Mouse (Mus musculus) heart, postnatal 0 days (tissue): ENCODE data around the gene Fubp1.

ENCODE experiments used
- CTCF ChIP-seq: IDR thresholded peaks from 2 replicates; pipeline ENCODE4 v1.5.1; 2016; ENCODE audit warnings: antibody characterized with exemption, control low read depth, low read depth
- EP300 ChIP-seq: IDR thresholded peaks from 2 replicates; pipeline ENCODE4 v1.6.1; 2016; ENCODE audit warnings: antibody characterized with exemption, low read depth

- TF ChIP-seq CTCF (no peak), EP300 (no peak)
These were observed 17.8 kb upstream of the Fubp1 start for GRCm38 (mm10) chr3:152192238-152192931.
